Mouse (Mus musculus): ENCODE data around the gene Lrig1. TPM values are rescaled to one million over a fixed set of nuclear protein-coding genes. Genes with fewer than 3 reads are reported as not detected.

Lrig1 gene
- total RNA-seq, 4 experiments from 2014 or later = 27.0 to 36.3 (median 32.2) TPM

- no peak for DNase-seq (ENCODE audit: low spot score)
Measured at GRCm38 (mm10) chr6:94698509-94699172, 1.3 kb downstream of the Lrig1 start.

- no peak for DNase-seq (ENCODE audit: low spot score)
Measured at GRCm38 (mm10) chr6:94697423-94697822, 2.5 kb downstream of the Lrig1 start.

- no peak for DNase-seq (ENCODE audit: low spot score)
Measured at GRCm38 (mm10) chr6:94696182-94697080, 3.5 kb downstream of the Lrig1 start.

- DNase-seq (ENCODE audit: low spot score) = no peak
Measured at GRCm38 (mm10) chr6:94695121-94695930, 4.6 kb downstream of the Lrig1 start.

- no peak for DNase-seq (ENCODE audit: low spot score)
Measured at GRCm38 (mm10) chr6:94694481-94694880, 5.5 kb downstream of the Lrig1 start.

GRCm38 (mm10) chr6:94693091-94693490, 6.9 kb downstream of the Lrig1 start:
- no peak for DNase-seq (ENCODE audit: low spot score)

GRCm38 (mm10) chr6:94692003-94692402, 8.0 kb downstream of the Lrig1 start:
- DNase-seq (ENCODE audit: low spot score) = no peak

- no peak for DNase-seq (ENCODE audit: low spot score)
Measured at GRCm38 (mm10) chr6:94690247-94690646, 9.7 kb downstream of the Lrig1 start.

GRCm38 (mm10) chr6:94688722-94689121, 11.2 kb downstream of the Lrig1 start:
- peak; percentile 57 for DNase-seq (ENCODE audit: low spot score)

GRCm38 (mm10) chr6:94686048-94686447, 13.9 kb downstream of the Lrig1 start:
- DNase-seq (ENCODE audit: low spot score) = no peak

- no peak for DNase-seq (ENCODE audit: low spot score)
Measured at GRCm38 (mm10) chr6:94685611-94686010, 14.3 kb downstream of the Lrig1 start.

- peak; percentile 40 for DNase-seq (ENCODE audit: low spot score)
Measured at GRCm38 (mm10) chr6:94684844-94685557, 15.0 kb downstream of the Lrig1 start.

- no peak for DNase-seq (ENCODE audit: low spot score)
Measured at GRCm38 (mm10) chr6:94683701-94684100, 16.3 kb downstream of the Lrig1 start.

- DNase-seq (ENCODE audit: low spot score) = no peak
Measured at GRCm38 (mm10) chr6:94682270-94682618, 17.7 kb downstream of the Lrig1 start.

GRCm38 (mm10) chr6:94681446-94682269, 18.3 kb downstream of the Lrig1 start:
- no peak for DNase-seq (ENCODE audit: low spot score)

- no peak for DNase-seq (ENCODE audit: low spot score)
Measured at GRCm38 (mm10) chr6:94680760-94681445, 19.1 kb downstream of the Lrig1 start.

- DNase-seq (ENCODE audit: low spot score) = no peak
Measured at GRCm38 (mm10) chr6:94679249-94679648, 20.7 kb downstream of the Lrig1 start.

GRCm38 (mm10) chr6:94678377-94679164, 21.4 kb downstream of the Lrig1 start:
- DNase-seq (ENCODE audit: low spot score) = no peak

- no peak for DNase-seq (ENCODE audit: low spot score)
Measured at GRCm38 (mm10) chr6:94677448-94677847, 22.5 kb downstream of the Lrig1 start.
